Mouse (Mus musculus) liver, embryonic 14.5 days (tissue): ENCODE data around the gene Lclat1.

ENCODE experiments used
- CTCF ChIP-seq: IDR thresholded peaks from 2 replicates; pipeline ENCODE4 v1.5.1; 2016; ENCODE audit warnings: antibody characterized with exemption, low read depth, control low read depth
- EP300 ChIP-seq: IDR thresholded peaks from 2 replicates; pipeline ENCODE4 v1.6.1; 2016; ENCODE audit warnings: antibody characterized with exemption, low read depth

- no peak for TF ChIP-seq CTCF
- no peak for TF ChIP-seq EP300
These were observed 163.3 kb downstream of the Lclat1 start for GRCm38 (mm10) chr17:73270871-73271796.
